Mouse (Mus musculus) MEL (cell line): ENCODE measurements around the gene Hgd. TPM values are rescaled to one million over a fixed set of nuclear protein-coding genes. Genes with fewer than 3 reads are reported as not detected.

Experiments used
- DNase-seq: peaks from one replicate; pipeline ENCODE4 v3.0.0; 2011; ENCODE audit warnings: low read depth, low spot score
- H3K27ac ChIP-seq: 2 replicates; pipeline ENCODE4 v1.5.1; 2012; ENCODE audit warnings: low read depth, mild to moderate bottlenecking, control low read depth, low read length, moderate library complexity; ENCODE audit not compliant: control insufficient read depth
- H3K27me3 ChIP-seq, 2 experiments: fragments of 150-350 bp in 1 of 2; sonication (generic) in 1 of 2; 2 replicates each; pipeline ENCODE4 v1.6.1; 2012; ENCODE audit warnings: low read length in 2 of 2, mild to moderate bottlenecking in 2 of 2, improper control_type of control experiment in 1 of 2, moderate library complexity in 1 of 2; ENCODE audit not compliant: insufficient read depth in 2 of 2, control insufficient read depth in 1 of 2
- H3K36me3 ChIP-seq, 2 experiments: 2 replicates each; pipeline ENCODE4 v1.6.1; 2012 to 2014; ENCODE audit warnings: low read length in 2 of 2, improper control_type of control experiment in 1 of 2, inconsistent platforms in 1 of 2, mild to moderate bottlenecking in 1 of 2; ENCODE audit not compliant: insufficient read depth in 2 of 2, control insufficient read depth in 1 of 2
- H3K4me1 ChIP-seq, 2 experiments: fragments of 150-350 bp in 1 of 2; sonication (generic) in 1 of 2; 2 replicates each; pipeline ENCODE4 v1.6.1; 2012; ENCODE audit warnings: low read length in 2 of 2, improper control_type of control experiment in 1 of 2, mild to moderate bottlenecking in 1 of 2; ENCODE audit not compliant: insufficient read depth in 2 of 2, control insufficient read depth in 1 of 2
- H3K4me3 ChIP-seq, 2 experiments: fragments of 150-350 bp in 1 of 2; sonication (generic) in 1 of 2; 2 replicates each; pipeline ENCODE4 v1.5.1; 2012; ENCODE audit warnings: low read depth in 2 of 2, low read length in 2 of 2, mild to moderate bottlenecking in 2 of 2, moderate library complexity in 2 of 2, control low read depth in 1 of 2, improper control_type of control experiment in 1 of 2; ENCODE audit not compliant: control insufficient read depth in 1 of 2, insufficient read depth in 1 of 2
- H3K79me2 ChIP-seq: 2 replicates; pipeline ENCODE4 v1.6.1; 2012; ENCODE audit warnings: mild to moderate bottlenecking, low read length, moderate library complexity; ENCODE audit not compliant: control insufficient read depth, poor library complexity, insufficient read depth
- H3K9ac ChIP-seq: 2 replicates; pipeline ENCODE4 v1.6.1; 2012; ENCODE audit warnings: low read depth, mild to moderate bottlenecking, control low read depth, low read length, moderate library complexity; ENCODE audit not compliant: control insufficient read depth, poor library complexity, severe bottlenecking
- H3K9me3 ChIP-seq: fragments of 150-350 bp; sonication (generic); replicated peaks from 2 replicates; pipeline ENCODE4 v1.6.1; 2012; ENCODE audit warnings: mild to moderate bottlenecking, low read length, improper control_type of control experiment, moderate library complexity; ENCODE audit not compliant: insufficient read depth
- BHLHE40 ChIP-seq: IDR thresholded peaks from 2 replicates; pipeline ENCODE4 v1.6.1; 2012; ENCODE audit warnings: low read depth, mild to moderate bottlenecking, inconsistent platforms, low read length, improper control_type of control experiment, borderline replicate concordance
- CHD1 ChIP-seq: IDR thresholded peaks from 2 replicates; pipeline ENCODE4 v1.6.1; 2012; ENCODE audit warnings: low read depth, mild to moderate bottlenecking, inconsistent platforms, low read length, improper control_type of control experiment
- CHD2 ChIP-seq: IDR thresholded peaks from 2 replicates; pipeline ENCODE4 v1.6.1; 2011; ENCODE audit warnings: low read length, improper control_type of control experiment
- ELF1 ChIP-seq: IDR thresholded peaks from 2 replicates; pipeline ENCODE4 v1.6.1; 2014; ENCODE audit warnings: low read depth, mild to moderate bottlenecking, inconsistent platforms, low read length, improper control_type of control experiment, moderate library complexity
- EP300 ChIP-seq, 2 experiments: IDR thresholded peaks; 2 replicates each; pipeline ENCODE4 v1.6.1; 2011; ENCODE audit warnings: improper control_type of control experiment in 2 of 2, low read length in 2 of 2, low read depth in 1 of 2, mild to moderate bottlenecking in 1 of 2
- ETS1 ChIP-seq: IDR thresholded peaks from 2 replicates; pipeline ENCODE4 v1.6.1; 2012; ENCODE audit warnings: low read depth, mild to moderate bottlenecking, inconsistent platforms, low read length, improper control_type of control experiment, moderate library complexity
- GATA1 ChIP-seq: IDR thresholded peaks from 2 replicates; pipeline ENCODE4 v1.6.1; 2011; ENCODE audit warnings: low read depth, low read length, improper control_type of control experiment
- MXI1 ChIP-seq: IDR thresholded peaks from 2 replicates; pipeline ENCODE4 v1.6.1; 2011; ENCODE audit warnings: mild to moderate bottlenecking, low read depth, low read length, improper control_type of control experiment
- MYC ChIP-seq: IDR thresholded peaks from 2 replicates; pipeline ENCODE4 v1.6.1; 2011; ENCODE audit warnings: low read depth, mild to moderate bottlenecking, low read length, improper control_type of control experiment, moderate library complexity
- NELFE ChIP-seq: IDR thresholded peaks from 2 replicates; pipeline ENCODE4 v1.6.1; 2011; ENCODE audit warnings: low read depth, low read length, improper control_type of control experiment
- POLR2A ChIP-seq, 2 experiments: IDR thresholded peaks; 2 replicates each; pipeline ENCODE4 v1.6.1; 2011 to 2012; ENCODE audit warnings: low read length in 2 of 2, mild to moderate bottlenecking in 2 of 2, control low read depth in 1 of 2, improper control_type of control experiment in 1 of 2, low read depth in 1 of 2, moderate library complexity in 1 of 2; ENCODE audit not compliant: control insufficient read depth in 1 of 2, insufficient read depth in 1 of 2, poor library complexity in 1 of 2
- RCOR1 ChIP-seq: IDR thresholded peaks from 2 replicates; pipeline ENCODE4 v1.6.1; 2012; ENCODE audit warnings: low read depth, mild to moderate bottlenecking, inconsistent platforms, low read length, improper control_type of control experiment
- SIN3A ChIP-seq: IDR thresholded peaks from 2 replicates; pipeline ENCODE4 v1.6.1; 2012; ENCODE audit warnings: low read length, improper control_type of control experiment, inconsistent platforms
- TAL1 ChIP-seq: IDR thresholded peaks from 2 replicates; pipeline ENCODE4 v1.6.1; 2012; ENCODE audit warnings: mild to moderate bottlenecking, inconsistent platforms, low read length, moderate library complexity, mixed read lengths
- TBP ChIP-seq: IDR thresholded peaks from 2 replicates; pipeline ENCODE4 v1.8.0; 2011; ENCODE audit warnings: low read depth, low read length, improper control_type of control experiment
- TCF12 ChIP-seq: IDR thresholded peaks from 2 replicates; pipeline ENCODE4 v1.6.1; 2014; ENCODE audit warnings: low read depth, mild to moderate bottlenecking, inconsistent platforms, low read length, improper control_type of control experiment, moderate library complexity
- ZKSCAN1 ChIP-seq: IDR thresholded peaks from 2 replicates; pipeline ENCODE4 v1.6.1; 2012; ENCODE audit warnings: low read depth, mild to moderate bottlenecking, inconsistent platforms, low read length, improper control_type of control experiment, moderate library complexity
- polyA plus RNA-seq, 2 experiments: library from polyadenylated mRNA; stranded (reverse) in 1 of 2; unstranded in 1 of 2; fragments of >175 nt in 1 of 2; fragments of >200 nt in 1 of 2; gene quantifications; 2 replicates each; pipeline versions ENCODE4 v1.2.1 to v1.2.4; 2012; ENCODE audit warnings: low replicate concordance in 2 of 2, low read depth in 1 of 2; ENCODE audit not compliant: insufficient read length in 2 of 2, insufficient read depth in 1 of 2, missing spikeins in 1 of 2
- total RNA-seq: library from RNA; depleted of rRNA; stranded (reverse); fragments of 300-350 nt; gene quantifications from 2 replicates; pipeline ENCODE4 v1.2.3, GENCODE M21; 2012

Hgd gene
- total and polyA plus RNA-seq, 3 experiments, result not detected

GRCm38 (mm10) chr16:37533369-37534068 lies 46.4 kb upstream of the Hgd start:
- peak overlapping the region; percentile 41 for H3K9ac ChIP-seq
- peak; percentile 86 for DNase-seq
- peak; percentile 47 for TF ChIP-seq TAL1
- TF ChIP-seq GATA1, result peak; percentile 75
- TF ChIP-seq TCF12, result peak; percentile 57; the same call in 1 of the 2 replicates
- TF ChIP-seq BHLHE40, result no peak
- peak; percentile 72; the same call in 1 of the 2 replicates for TF ChIP-seq ELF1
- peak; percentile 56 for TF ChIP-seq SIN3A
- peak; percentile 18; the same call in 1 of the 2 replicates for TF ChIP-seq MYC
- no peak for TF ChIP-seq TBP
- TF ChIP-seq MXI1, result peak; percentile 63; the same call in 1 of the 2 replicates
- TF ChIP-seq ETS1, result peak; percentile 79
- TF ChIP-seq RCOR1, result peak; percentile 69
- TF ChIP-seq POLR2A (IDR thresholded peaks at IDR 0.05; ENCODE audit: control insufficient read depth in 1 of 2, insufficient read depth in 1 of 2, low read depth in 1 of 2, low read length in 2 of 2, poor library complexity in 1 of 2), result no peak
- TF ChIP-seq EP300 (IDR thresholded peaks at IDR 0.05; ENCODE audit: low read depth in 1 of 2, low read length in 2 of 2), result peak; percentile 76 to 82
- TF ChIP-seq, all 39 proteins: peak for 10
- no peaks in the 10 kb centered on the region for H3K27me3 ChIP-seq
- H3K27ac ChIP-seq, result peak overlapping the region; percentile 95
- peaks cover 8 to 42% of the 10 kb centered on the region in 2 experiments for H3K36me3 ChIP-seq
- no peaks in the 10 kb centered on the region for H3K9me3 ChIP-seq
- peaks cover 8 to 24% of the 10 kb centered on the region in 2 experiments for H3K4me1 ChIP-seq
- H3K4me3 ChIP-seq, result peak overlapping the region; percentile 4 to 35; a peak in 3 of 4 replicates
- peaks cover 53% of the 10 kb centered on the region for H3K79me2 ChIP-seq

- no peaks in the 10 kb centered on the region for H3K9me3 ChIP-seq
- peak overlapping the region; percentile 73 to 95 for H3K4me3 ChIP-seq
- TF ChIP-seq ELF1, result no peak
- TF ChIP-seq NELFE, result no peak
- no peak for TF ChIP-seq ZKSCAN1
- TF ChIP-seq RCOR1, result no peak
- TF ChIP-seq CHD2, result no peak
- TF ChIP-seq EP300 (IDR thresholded peaks at IDR 0.05; ENCODE audit: low read depth in 1 of 2, low read length in 2 of 2), result no peak
- TF ChIP-seq MXI1, result no peak
- TF ChIP-seq CHD1, result no peak
- peaks cover 42% of the 10 kb centered on the region for H3K79me2 ChIP-seq
- H3K9ac ChIP-seq, result peak overlapping the region; percentile 94
- DNase-seq, result no peak
- no peaks in the 10 kb centered on the region for H3K27me3 ChIP-seq
- peaks cover 4 to 20% of the 10 kb centered on the region in 2 experiments for H3K4me1 ChIP-seq
- peaks cover 0 to 26% of the 10 kb centered on the region in 2 experiments; a peak in 2 of 4 replicates for H3K36me3 ChIP-seq
- H3K27ac ChIP-seq, result peak overlapping the region; percentile 57
These were observed 40.7 kb upstream of the Hgd start for GRCm38 (mm10) chr16:37539240-37539610.
